Mouse (Mus musculus) embryonic facial prominence, embryonic 13.5 days (tissue): ENCODE measurements around the gene Rims1. TPM values are rescaled to one million over a fixed set of nuclear protein-coding genes. Genes with fewer than 3 reads are reported as not detected.

ENCODE experiments used
- ATAC-seq: fragments of 200-750 bp; cut with Nextera tagmentation; 2 replicates; pipeline ENCODE4 v1.8.0; 2017; ENCODE audit warnings: low read depth; ENCODE audit not compliant: insufficient number of reproducible peaks, insufficient read depth, low FRiP score, low TSS enrichment
- H3K27ac ChIP-seq: fragments of 300-500 bp; sonication (generic); 2 replicates; pipeline ENCODE4 v1.5.1; 2015; ENCODE audit warnings: moderate library complexity, mild to moderate bottlenecking, inconsistent platforms
- H3K27me3 ChIP-seq: fragments of 300-500 bp; sonication (generic); 2 replicates; pipeline ENCODE4 v1.6.1; 2015; ENCODE audit warnings: mild to moderate bottlenecking, inconsistent platforms
- H3K36me3 ChIP-seq: fragments of 300-500 bp; sonication (generic); 2 replicates; pipeline ENCODE4 v1.6.1; 2015; ENCODE audit warnings: mild to moderate bottlenecking, inconsistent platforms
- H3K4me1 ChIP-seq: fragments of 300-500 bp; sonication (generic); 2 replicates; pipeline ENCODE4 v1.6.1; 2015; ENCODE audit warnings: inconsistent platforms
- H3K4me2 ChIP-seq: fragments of 300-500 bp; sonication (generic); 2 replicates; pipeline ENCODE4 v1.6.1; 2015; ENCODE audit warnings: moderate library complexity, mild to moderate bottlenecking, inconsistent platforms
- H3K4me3 ChIP-seq: fragments of 300-500 bp; sonication (generic); 2 replicates; pipeline ENCODE4 v1.5.1; 2015; ENCODE audit warnings: mild to moderate bottlenecking, inconsistent platforms
- H3K9ac ChIP-seq: fragments of 300-500 bp; sonication (generic); 2 replicates; pipeline ENCODE4 v1.6.1; 2015; ENCODE audit warnings: mild to moderate bottlenecking, inconsistent platforms
- H3K9me3 ChIP-seq: fragments of 300-500 bp; sonication (generic); 2 replicates; pipeline ENCODE4 v1.6.1; 2016; ENCODE audit warnings: inconsistent platforms
- WGBS: fragments of 180-500 bp; shearing (Covaris S2); methylation state at CpG from one replicate; pipeline ENCODE4 v1.1.7; 2015; ENCODE audit warnings: mixed read lengths; 5-methylcytosine and 5-hydroxymethylcytosine counted together
- polyA plus RNA-seq: library from polyadenylated mRNA; unstranded; fragments of >200 nt; fragmentation: Nextera tagmentation; extraction: Ambion mirVana; gene quantifications from 2 replicates; pipeline ENCODE4 v1.2.1, GENCODE M21; 2015

Rims1 gene
- polyA plus RNA-seq, 1 experiment from 2014 or later = 1.6 TPM

- H3K4me3 ChIP-seq = no peak overlapping the region
- H3K27ac ChIP-seq = no peak overlapping the region
- H3K9me3 ChIP-seq = no peaks in the 10 kb centered on the region
- H3K4me2 ChIP-seq = no peak overlapping the region
- no peaks in the 10 kb centered on the region for H3K27me3 ChIP-seq
- no peaks in the 10 kb centered on the region for H3K36me3 ChIP-seq
- no peak for ATAC-seq
- H3K9ac ChIP-seq = no peak overlapping the region
- 84% methylated on average over 1 of the region's 1 CpGs for WGBS
- no peaks in the 10 kb centered on the region for H3K4me1 ChIP-seq
Measured at GRCm38 (mm10) chr1:22572720-22573119, 233.1 kb downstream of the Rims1 start.

GRCm38 (mm10) chr1:22546273-22546672 is 259.5 kb downstream of the Rims1 start:
- Histone ChIP-seq H3K9ac (no peak overlapping the region), H3K36me3 (no peaks in the 10 kb centered on the region), H3K27ac (no peak overlapping the region), H3K4me1 (no peaks in the 10 kb centered on the region), H3K4me2 (no peak overlapping the region), H3K9me3 (no peaks in the 10 kb centered on the region), H3K27me3 (no peaks in the 10 kb centered on the region), H3K4me3 (no peak overlapping the region)
- no peak for ATAC-seq
- WGBS = 88% methylated on average over 1 of the region's 1 CpGs

GRCm38 (mm10) chr1:22538129-22538528 is 267.7 kb downstream of the Rims1 start:
- H3K4me3 ChIP-seq = no peak overlapping the region
- no peaks in the 10 kb centered on the region for H3K9me3 ChIP-seq
- H3K36me3 ChIP-seq = no peaks in the 10 kb centered on the region
- 81% methylated on average over 7 of the region's 7 CpGs for WGBS
- no peak overlapping the region for H3K27ac ChIP-seq
- ATAC-seq = no peak
- no peak overlapping the region for H3K9ac ChIP-seq
- H3K27me3 ChIP-seq = peaks cover 44% of the 10 kb centered on the region
- H3K4me1 ChIP-seq = peaks cover 1% of the 10 kb centered on the region; the same call in 1 of the 2 replicates
- H3K4me2 ChIP-seq = no peak overlapping the region

GRCm38 (mm10) chr1:22536776-22537175 is 269.0 kb downstream of the Rims1 start:
- WGBS = 86% methylated on average over 2 of the region's 2 CpGs
- Histone ChIP-seq H3K27me3 (peaks cover 54% of the 10 kb centered on the region), H3K36me3 (no peaks in the 10 kb centered on the region), H3K9me3 (no peaks in the 10 kb centered on the region), H3K4me1 (peaks cover 4% of the 10 kb centered on the region; the same call in 1 of the 2 replicates), H3K4me3 (no peak overlapping the region), H3K4me2 (no peak overlapping the region), H3K9ac (no peak overlapping the region), H3K27ac (no peak overlapping the region)
- no peak for ATAC-seq

GRCm38 (mm10) chr1:22535049-22535448 is 270.7 kb downstream of the Rims1 start:
- H3K9ac ChIP-seq = no peak overlapping the region
- peaks cover 4% of the 10 kb centered on the region; the same call in 1 of the 2 replicates for H3K4me1 ChIP-seq
- WGBS = 49% methylated on average over 4 of the region's 4 CpGs
- H3K27ac ChIP-seq = no peak overlapping the region
- no peak overlapping the region for H3K4me2 ChIP-seq
- no peaks in the 10 kb centered on the region for H3K9me3 ChIP-seq
- H3K4me3 ChIP-seq = no peak overlapping the region
- no peaks in the 10 kb centered on the region for H3K36me3 ChIP-seq
- H3K27me3 ChIP-seq = peaks cover 59% of the 10 kb centered on the region
- ATAC-seq = no peak

- Histone ChIP-seq H3K9me3 (no peaks in the 10 kb centered on the region), H3K4me2 (peak overlapping the region; percentile 95), H3K36me3 (no peaks in the 10 kb centered on the region), H3K4me1 (peaks cover 4% of the 10 kb centered on the region; the same call in 1 of the 2 replicates), H3K9ac (peak overlapping the region; percentile 69), H3K27me3 (peaks cover 59% of the 10 kb centered on the region), H3K4me3 (peak overlapping the region; percentile 69), H3K27ac (no peak overlapping the region)
- peak; percentile 63; the same call in 1 of the 2 replicates for ATAC-seq
- WGBS = under 1% methylated on average over 110 of the region's 112 CpGs
Measured at GRCm38 (mm10) chr1:22533146-22534096, 272.4 kb downstream of the Rims1 start.

GRCm38 (mm10) chr1:22515103-22515502 is 290.7 kb downstream of the Rims1 start:
- Histone ChIP-seq H3K4me1 (no peaks in the 10 kb centered on the region), H3K27me3 (no peaks in the 10 kb centered on the region), H3K4me3 (no peak overlapping the region), H3K27ac (no peak overlapping the region), H3K36me3 (no peaks in the 10 kb centered on the region), H3K9me3 (no peaks in the 10 kb centered on the region), H3K4me2 (no peak overlapping the region), H3K9ac (no peak overlapping the region)
- WGBS = 89% methylated on average over 4 of the region's 4 CpGs
- ATAC-seq = no peak

- WGBS = 83% methylated on average over 16 of the region's 16 CpGs
- H3K27me3 ChIP-seq = no peaks in the 10 kb centered on the region
Measured at GRCm38 (mm10) chr1:22512421-22512820, 293.4 kb downstream of the Rims1 start.

GRCm38 (mm10) chr1:22511614-22512013 is 294.2 kb downstream of the Rims1 start:
- H3K27ac ChIP-seq = no peak overlapping the region
- H3K4me2 ChIP-seq = no peak overlapping the region
- no peaks in the 10 kb centered on the region for H3K9me3 ChIP-seq
- no peaks in the 10 kb centered on the region for H3K4me1 ChIP-seq
- H3K36me3 ChIP-seq = no peaks in the 10 kb centered on the region
- no peaks in the 10 kb centered on the region for H3K27me3 ChIP-seq
- WGBS = 77% methylated on average over 9 of the region's 9 CpGs
- no peak for ATAC-seq
- no peak overlapping the region for H3K9ac ChIP-seq
- H3K4me3 ChIP-seq = no peak overlapping the region

More at GRCm38 (mm10) chr1:22512421-22512820, 293.4 kb downstream of the Rims1 start:
- Histone ChIP-seq H3K9me3 (no peaks in the 10 kb centered on the region), H3K9ac (no peak overlapping the region), H3K4me2 (no peak overlapping the region), H3K36me3 (no peaks in the 10 kb centered on the region), H3K27ac (no peak overlapping the region), H3K4me1 (no peaks in the 10 kb centered on the region), H3K4me3 (no peak overlapping the region)
- ATAC-seq = no peak

- Histone ChIP-seq H3K4me1 (no peaks in the 10 kb centered on the region), H3K9ac (no peak overlapping the region), H3K27ac (no peak overlapping the region), H3K36me3 (no peaks in the 10 kb centered on the region), H3K4me3 (no peak overlapping the region), H3K4me2 (no peak overlapping the region), H3K27me3 (no peaks in the 10 kb centered on the region), H3K9me3 (no peaks in the 10 kb centered on the region)
- 64% methylated on average over 11 of the region's 11 CpGs for WGBS
- ATAC-seq = no peak
Measured at GRCm38 (mm10) chr1:22508735-22509615, 296.8 kb downstream of the Rims1 start.

- no peak overlapping the region for H3K9ac ChIP-seq
- H3K27ac ChIP-seq = no peak overlapping the region
- no peaks in the 10 kb centered on the region for H3K36me3 ChIP-seq
- no peak for ATAC-seq
- 42% methylated on average over 7 of the region's 7 CpGs for WGBS
- no peaks in the 10 kb centered on the region for H3K9me3 ChIP-seq
- H3K4me1 ChIP-seq = no peaks in the 10 kb centered on the region
- H3K27me3 ChIP-seq = no peaks in the 10 kb centered on the region
- no peak overlapping the region for H3K4me3 ChIP-seq
- H3K4me2 ChIP-seq = no peak overlapping the region
Measured at GRCm38 (mm10) chr1:22487270-22487864, 318.4 kb downstream of the Rims1 start.
